Mouse (Mus musculus) stomach, embryonic 14.5 days (tissue): ENCODE results near the gene Wdfy3. TPM values are rescaled to one million over a fixed set of nuclear protein-coding genes. Genes with fewer than 3 reads are reported as not detected.

Experiments
- ATAC-seq: fragments of 200-750 bp; cut with Nextera tagmentation; 2 replicates; pipeline ENCODE4 v1.8.0; 2017; ENCODE audit warnings: low read depth, moderate TSS enrichment; ENCODE audit not compliant: insufficient number of reproducible peaks, insufficient read depth, low FRiP score
- H3K27ac ChIP-seq: fragments of 300-500 bp; sonication (generic); 2 replicates; pipeline ENCODE4 v1.5.1; 2014; ENCODE audit warnings: mild to moderate bottlenecking, low read length, moderate library complexity, mixed read lengths
- H3K27me3 ChIP-seq: fragments of 300-500 bp; sonication (generic); 2 replicates; pipeline ENCODE4 v1.6.1; 2014; ENCODE audit warnings: low read length, control low read depth, mixed read lengths; ENCODE audit not compliant: control insufficient read depth, insufficient read depth
- H3K36me3 ChIP-seq: fragments of 300-500 bp; sonication (generic); 2 replicates; pipeline ENCODE4 v1.6.1; 2014; ENCODE audit warnings: mild to moderate bottlenecking, control low read depth, low read length, moderate library complexity, mixed read lengths; ENCODE audit not compliant: control insufficient read depth, insufficient read depth
- H3K4me1 ChIP-seq: fragments of 300-500 bp; sonication (generic); 2 replicates; pipeline ENCODE4 v1.6.1; 2014; ENCODE audit warnings: low read length, control low read depth, mixed read lengths; ENCODE audit not compliant: control insufficient read depth, insufficient read depth
- H3K4me2 ChIP-seq: fragments of 300-500 bp; sonication (generic); replicated peaks from 2 replicates; pipeline ENCODE4 v1.6.1; 2014; ENCODE audit warnings: low read depth, low read length, control low read depth
- H3K4me3 ChIP-seq: fragments of 300-500 bp; sonication (generic); 2 replicates; pipeline ENCODE4 v1.5.1; 2014; ENCODE audit warnings: low read depth, low read length, control low read depth
- H3K9ac ChIP-seq: fragments of 300-500 bp; sonication (generic); replicated peaks from 2 replicates; pipeline ENCODE4 v1.6.1; 2014; ENCODE audit warnings: low read depth, mild to moderate bottlenecking, control low read depth, low read length, moderate library complexity, mixed read lengths
- H3K9me3 ChIP-seq: fragments of 300-500 bp; sonication (generic); 2 replicates; pipeline ENCODE4 v1.6.1; 2016; ENCODE audit warnings: low read depth, low read length, control low read depth; ENCODE audit not compliant: control insufficient read depth
- WGBS: fragments of 180-500 bp; shearing (Covaris S2); extraction: QIAGEN DNeasy Blood & Tissue Kit; methylation state at CpG from one replicate; pipeline ENCODE4 v1.1.7; 2014; 5-methylcytosine and 5-hydroxymethylcytosine counted together
- polyA plus RNA-seq: library from polyadenylated mRNA; unstranded; fragments of >200 nt; fragmentation: Nextera tagmentation; extraction: Ambion mirVana; gene quantifications from 2 replicates; pipeline ENCODE4 v1.2.1, GENCODE M21; 2014

The Wdfy3 gene
- polyA plus RNA-seq, 1 experiment from 2014 or later, result 23.5 TPM

- no peak overlapping the region for H3K27ac ChIP-seq
- H3K9me3 ChIP-seq, result no peaks in the 10 kb centered on the region
- no peaks in the 10 kb centered on the region for H3K27me3 ChIP-seq
- peaks cover 25% of the 10 kb centered on the region for H3K36me3 ChIP-seq
- no peak overlapping the region for H3K4me2 ChIP-seq
- ATAC-seq, result no peak
- no peak overlapping the region for H3K9ac ChIP-seq
- 98% methylated on average over 4 of the region's 4 CpGs for WGBS
- H3K4me1 ChIP-seq, result 0 out of 2 replicates have a peak, but pooled peaks cover 4% of the 10 kb centered on the region
- no peak overlapping the region for H3K4me3 ChIP-seq
Observed at GRCm38 (mm10) chr5:101958941-101959340, 110.8 kb downstream of the Wdfy3 start.

DNA sequence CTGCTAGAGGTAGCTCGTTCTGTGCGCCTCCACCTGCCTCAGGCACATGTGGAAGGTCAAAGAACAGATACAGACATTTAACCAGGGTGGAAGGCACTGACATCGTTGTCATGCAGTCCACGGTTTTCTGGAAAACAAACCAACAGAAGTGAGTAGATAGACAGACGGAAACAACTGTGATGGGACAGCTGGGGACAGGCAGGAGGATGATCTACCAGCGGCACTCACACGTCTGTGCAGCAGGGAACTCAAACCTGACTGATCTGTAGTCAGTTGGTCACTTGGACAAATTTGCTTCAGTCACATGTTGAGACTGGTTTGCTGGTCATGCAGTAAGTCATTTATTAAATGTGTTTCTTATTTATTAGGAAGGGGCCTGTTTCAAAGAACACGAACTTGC is 112.3 kb downstream of the Wdfy3 start:
- Histone ChIP-seq H3K36me3 (peaks cover 31% of the 10 kb centered on the region), H3K27ac (no peak overlapping the region), H3K9ac (no peak overlapping the region), H3K4me1 (0 out of 2 replicates have a peak, but pooled peaks cover 4% of the 10 kb centered on the region), H3K4me3 (no peak overlapping the region), H3K4me2 (no peak overlapping the region), H3K9me3 (no peaks in the 10 kb centered on the region), H3K27me3 (no peaks in the 10 kb centered on the region)
- 87% methylated on average over 8 of the region's 8 CpGs for WGBS
- ATAC-seq, result no peak

- Histone ChIP-seq H3K4me2 (no peak overlapping the region), H3K4me1 (0 out of 2 replicates have a peak, but pooled peaks cover 4% of the 10 kb centered on the region), H3K4me3 (no peak overlapping the region), H3K9ac (no peak overlapping the region), H3K27me3 (no peaks in the 10 kb centered on the region), H3K27ac (no peak overlapping the region; the same call in 1 of the 2 replicates), H3K9me3 (no peaks in the 10 kb centered on the region), H3K36me3 (peaks cover 27% of the 10 kb centered on the region)
- WGBS, result 58% methylated on average over 16 of the region's 16 CpGs
- peak; percentile 37; the same call in 1 of the 2 replicates for ATAC-seq
Observed at GRCm38 (mm10) chr5:101954393-101955340, 115.1 kb downstream of the Wdfy3 start.

DNA sequence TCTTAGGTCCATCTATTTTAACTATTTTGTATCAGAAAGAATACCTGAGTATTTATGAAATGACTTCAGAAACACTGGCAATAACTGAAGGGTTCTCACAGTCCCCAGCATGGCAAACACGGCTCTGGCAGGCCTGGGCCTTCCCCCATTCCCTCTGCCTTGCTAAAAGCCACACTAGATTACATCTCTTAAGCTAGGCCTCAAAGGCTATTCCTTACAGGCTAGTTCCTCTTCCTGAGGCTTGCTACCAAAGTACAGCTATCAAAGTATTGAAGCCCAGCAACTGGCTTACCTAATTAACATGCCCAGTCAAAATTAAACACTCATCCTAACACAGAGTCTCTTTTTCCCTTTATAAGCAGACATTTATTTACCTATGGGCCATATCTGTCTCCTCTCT is 117.8 kb downstream of the Wdfy3 start:
- Histone ChIP-seq H3K4me1 (0 out of 2 replicates have a peak, but pooled peaks cover 4% of the 10 kb centered on the region), H3K36me3 (peaks cover 42% of the 10 kb centered on the region; the same call in 1 of the 2 replicates), H3K9ac (no peak overlapping the region), H3K27me3 (no peaks in the 10 kb centered on the region), H3K9me3 (no peaks in the 10 kb centered on the region), H3K4me2 (no peak overlapping the region), H3K27ac (no peak overlapping the region), H3K4me3 (no peak overlapping the region)
- WGBS, result 92% methylated on average over 1 of the region's 1 CpGs
- ATAC-seq, result no peak

GRCm38 (mm10) chr5:101949323-101949722 is 120.4 kb downstream of the Wdfy3 start:
- Histone ChIP-seq H3K4me3 (no peak overlapping the region), H3K27ac (no peak overlapping the region), H3K36me3 (peaks cover 43% of the 10 kb centered on the region), H3K4me1 (no peaks in the 10 kb centered on the region), H3K27me3 (no peaks in the 10 kb centered on the region), H3K9me3 (no peaks in the 10 kb centered on the region), H3K9ac (no peak overlapping the region), H3K4me2 (no peak overlapping the region)
- 75% methylated on average over 8 of the region's 8 CpGs for WGBS
- ATAC-seq, result no peak

GRCm38 (mm10) chr5:101948641-101949040 is 121.1 kb downstream of the Wdfy3 start:
- WGBS, result 92% methylated on average over 7 of the region's 7 CpGs
- no peak for ATAC-seq
- Histone ChIP-seq H3K36me3 (peaks cover 46% of the 10 kb centered on the region), H3K9me3 (no peaks in the 10 kb centered on the region), H3K4me2 (no peak overlapping the region), H3K4me1 (no peaks in the 10 kb centered on the region), H3K27ac (no peak overlapping the region), H3K4me3 (no peak overlapping the region), H3K27me3 (no peaks in the 10 kb centered on the region), H3K9ac (no peak overlapping the region)

DNA sequence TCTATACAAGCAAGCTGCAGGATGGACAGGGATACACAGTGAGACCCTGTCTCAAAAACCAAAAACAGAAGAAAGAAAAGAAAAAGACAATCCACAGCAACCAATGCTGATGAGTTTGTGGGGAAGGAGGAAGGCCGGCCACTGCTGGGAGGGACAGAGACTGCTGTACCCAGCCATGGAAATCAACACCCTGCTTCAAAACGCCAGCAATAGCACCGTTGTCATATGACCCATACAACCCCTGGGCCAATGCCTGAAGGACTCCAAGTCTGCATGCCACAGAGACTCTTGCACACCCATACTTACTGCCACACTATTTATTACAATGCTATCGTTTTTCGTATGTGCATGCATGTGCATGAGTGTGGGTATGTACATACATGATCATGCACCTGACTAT is 124.0 kb downstream of the Wdfy3 start:
- WGBS, result 93% methylated on average over 5 of the region's 5 CpGs
- peaks cover 58% of the 10 kb centered on the region for H3K36me3 ChIP-seq
- no peak overlapping the region for H3K4me3 ChIP-seq
- H3K4me1 ChIP-seq, result no peaks in the 10 kb centered on the region
- no peak for ATAC-seq
- H3K9ac ChIP-seq, result no peak overlapping the region
- no peaks in the 10 kb centered on the region for H3K27me3 ChIP-seq
- no peaks in the 10 kb centered on the region for H3K9me3 ChIP-seq
- H3K27ac ChIP-seq, result no peak overlapping the region
- no peak overlapping the region for H3K4me2 ChIP-seq

DNA sequence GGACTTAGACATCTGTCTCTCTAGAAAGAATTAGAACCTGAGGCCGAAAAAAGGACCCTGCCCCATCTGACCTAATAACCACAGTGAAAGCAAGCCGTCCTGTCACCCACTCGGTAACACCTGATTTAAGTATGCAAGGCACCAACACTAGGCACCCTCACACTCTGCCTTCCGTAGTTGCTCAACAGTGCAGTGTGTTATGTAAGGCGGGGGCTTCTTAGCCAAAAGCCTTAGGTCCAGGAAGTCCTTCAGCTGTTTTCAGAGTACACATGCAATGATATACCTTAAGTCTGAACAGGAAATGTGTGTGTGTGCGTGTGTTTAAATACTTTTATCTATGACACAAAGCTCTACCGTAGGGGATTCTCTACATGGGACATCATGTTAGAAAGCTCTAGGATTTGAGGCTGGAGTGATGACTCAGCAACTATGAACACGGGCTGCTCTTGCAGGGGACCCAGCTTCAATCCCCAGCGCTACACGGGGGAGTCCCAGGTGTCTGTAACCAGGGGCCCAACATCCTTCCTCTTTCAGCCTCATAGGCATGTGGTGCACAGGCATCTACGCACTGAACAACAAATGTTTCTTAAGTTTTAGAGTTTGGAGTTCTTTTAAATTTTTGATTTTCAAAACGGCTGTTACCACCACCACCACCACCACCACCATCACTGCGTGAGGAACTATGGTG is 131.7 kb downstream of the Wdfy3 start:
- 84% methylated on average over 13 of the region's 13 CpGs for WGBS
- H3K9me3 ChIP-seq, result no peaks in the 10 kb centered on the region
- ATAC-seq, result no peak
- H3K4me3 ChIP-seq, result no peak overlapping the region
- H3K9ac ChIP-seq, result no peak overlapping the region
- peaks cover 17% of the 10 kb centered on the region for H3K4me1 ChIP-seq
- H3K27ac ChIP-seq, result no peak overlapping the region
- H3K27me3 ChIP-seq, result no peaks in the 10 kb centered on the region
- no peak overlapping the region for H3K4me2 ChIP-seq
- peaks cover 51% of the 10 kb centered on the region for H3K36me3 ChIP-seq
